Mouse (Mus musculus) liver, embryonic 15.5 days (tissue): ENCODE data around the gene Ccdc102a. TPM values are rescaled to one million over a fixed set of nuclear protein-coding genes. Genes with fewer than 3 reads are reported as not detected.

ENCODE experiments used
- ATAC-seq: fragments of 200-750 bp; cut with Nextera tagmentation; 2 replicates; pipeline ENCODE4 v1.8.0; 2017; ENCODE audit warnings: moderate number of reproducible peaks, mild to moderate bottlenecking, moderate library complexity; ENCODE audit not compliant: insufficient read depth
- H3K27ac ChIP-seq: fragments of 300-500 bp; sonication (generic); replicated peaks from 2 replicates; pipeline ENCODE4 v1.5.1; 2015; ENCODE audit warnings: mild to moderate bottlenecking, inconsistent platforms
- H3K27me3 ChIP-seq: fragments of 300-500 bp; sonication (generic); 2 replicates; pipeline ENCODE4 v1.6.1; 2015; ENCODE audit warnings: mild to moderate bottlenecking, inconsistent platforms
- H3K36me3 ChIP-seq: fragments of 300-500 bp; sonication (generic); replicated peaks from 2 replicates; pipeline ENCODE4 v1.6.1; 2015; ENCODE audit warnings: moderate library complexity, mild to moderate bottlenecking, inconsistent platforms
- H3K4me1 ChIP-seq: fragments of 300-500 bp; sonication (generic); replicated peaks from 2 replicates; pipeline ENCODE4 v1.6.1; 2015; ENCODE audit warnings: inconsistent platforms
- H3K4me2 ChIP-seq: fragments of 300-500 bp; sonication (generic); 2 replicates; pipeline ENCODE4 v1.6.1; 2015; ENCODE audit warnings: moderate library complexity, mild to moderate bottlenecking, inconsistent platforms
- H3K4me3 ChIP-seq: fragments of 300-500 bp; sonication (generic); replicated peaks from 2 replicates; pipeline ENCODE4 v1.5.1; 2015; ENCODE audit warnings: mild to moderate bottlenecking, inconsistent platforms
- H3K9ac ChIP-seq: fragments of 300-500 bp; sonication (generic); 2 replicates; pipeline ENCODE4 v1.6.1; 2015; ENCODE audit warnings: moderate library complexity, mild to moderate bottlenecking, inconsistent platforms
- H3K9me3 ChIP-seq: fragments of 300-500 bp; sonication (generic); replicated peaks from 2 replicates; pipeline ENCODE4 v1.6.1; 2016; ENCODE audit warnings: inconsistent platforms
- WGBS: fragments of 180-500 bp; shearing (Covaris S2); methylation state at CpG from one replicate; pipeline ENCODE4 v1.1.7; 2015; ENCODE audit warnings: mixed read lengths; ENCODE audit not compliant: insufficient replicate concordance; 5-methylcytosine and 5-hydroxymethylcytosine counted together
- polyA plus RNA-seq: library from polyadenylated mRNA; unstranded; fragments of >200 nt; fragmentation: Nextera tagmentation; extraction: Ambion mirVana; gene quantifications from 2 replicates; pipeline ENCODE4 v1.2.1, GENCODE M21; 2015

Gene Ccdc102a
- polyA plus RNA-seq, 1 experiment from 2014 or later = 2.3 TPM

DNA sequence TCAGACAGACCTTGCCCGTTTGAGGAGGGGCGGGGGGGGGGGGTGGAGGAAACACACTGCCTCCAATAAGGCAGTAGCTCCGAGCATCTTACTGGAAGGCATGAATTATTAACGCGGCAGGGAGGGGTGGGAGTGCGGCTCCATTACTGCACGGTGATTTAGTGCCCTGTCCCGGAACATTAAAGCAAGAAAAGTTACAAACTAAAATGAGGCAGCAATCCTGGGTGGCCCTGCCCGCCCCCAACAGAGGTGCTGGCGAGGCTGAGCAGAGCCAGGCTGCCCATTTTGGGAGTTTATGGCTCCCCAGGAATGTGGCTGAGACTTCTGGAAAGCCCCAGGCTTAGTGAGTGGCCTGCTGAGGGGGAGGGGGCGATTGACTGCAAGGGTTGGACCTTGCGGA is 14.2 kb downstream of the Ccdc102a start:
- H3K9me3 ChIP-seq = no peaks in the 10 kb centered on the region
- H3K9ac ChIP-seq = no peak overlapping the region
- no peaks in the 10 kb centered on the region for H3K27me3 ChIP-seq
- H3K4me3 ChIP-seq = no peak overlapping the region
- 77% methylated on average over 12 of the region's 12 CpGs for WGBS
- no peak for ATAC-seq
- H3K36me3 ChIP-seq = 0 out of 2 replicates have a peak, but pooled peaks cover 3% of the 10 kb centered on the region
- H3K4me2 ChIP-seq = no peak overlapping the region
- H3K4me1 ChIP-seq = peaks cover 39% of the 10 kb centered on the region
- no peak overlapping the region for H3K27ac ChIP-seq

DNA sequence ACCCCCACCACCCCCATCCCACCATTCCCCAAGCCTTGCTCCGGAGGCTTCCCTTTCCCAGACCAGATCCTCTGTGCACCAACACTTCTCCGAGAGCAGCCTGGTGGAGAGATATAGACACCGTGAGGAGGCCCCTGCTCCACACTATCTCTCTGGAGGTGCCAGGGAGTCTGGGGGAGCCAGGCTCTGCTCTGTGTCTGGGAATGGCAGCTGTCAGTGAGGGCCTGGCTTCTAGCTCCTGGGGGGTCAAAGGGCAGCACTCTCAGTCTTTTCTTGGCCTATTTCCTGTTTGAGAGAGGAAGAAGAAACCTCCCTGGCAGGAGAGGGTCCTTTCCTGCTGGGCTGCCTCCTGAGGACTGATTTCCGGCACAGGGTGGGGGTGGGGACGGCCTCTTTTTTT is 16.9 kb downstream of the Ccdc102a start:
- 0 out of 2 replicates have a peak overlapping the region, but pooled peaks have one; percentile 4 for H3K4me3 ChIP-seq
- H3K27me3 ChIP-seq = no peaks in the 10 kb centered on the region
- peak overlapping the region; percentile 97 for H3K27ac ChIP-seq
- H3K9ac ChIP-seq = peak overlapping the region; percentile 10
- no peaks in the 10 kb centered on the region for H3K9me3 ChIP-seq
- no peak for ATAC-seq
- H3K4me1 ChIP-seq = peaks cover 61% of the 10 kb centered on the region
- H3K36me3 ChIP-seq = no peaks in the 10 kb centered on the region
- 28% methylated on average over 5 of the region's 5 CpGs for WGBS
- peak overlapping the region; percentile 74 for H3K4me2 ChIP-seq

DNA sequence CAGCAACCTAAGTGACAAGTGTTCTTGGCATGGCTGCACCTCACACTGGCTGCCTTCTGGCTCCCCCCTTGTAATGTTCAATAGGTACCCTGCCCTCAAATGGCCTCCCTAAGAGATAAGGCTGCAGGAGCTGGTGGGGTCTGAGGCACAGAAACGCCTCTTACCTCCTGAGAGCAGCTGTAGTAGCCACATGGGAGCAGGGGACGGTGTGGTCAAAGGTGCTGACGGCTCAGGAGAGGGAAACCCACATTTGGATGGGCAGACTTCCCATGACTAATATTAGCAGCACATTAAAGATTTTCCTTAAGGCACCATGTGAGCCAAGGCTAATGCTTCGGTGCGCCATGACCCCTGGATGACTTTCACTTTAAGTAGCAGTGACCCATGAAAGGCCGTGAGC is 17.3 kb downstream of the Ccdc102a start:
- Histone ChIP-seq H3K4me3 (0 out of 2 replicates have a peak overlapping the region, but pooled peaks have one; percentile 4), H3K4me2 (peak overlapping the region; percentile 74), H3K27ac (peak overlapping the region; percentile 97), H3K9ac (peak overlapping the region; percentile 10), H3K9me3 (no peaks in the 10 kb centered on the region), H3K4me1 (peaks cover 65% of the 10 kb centered on the region), H3K27me3 (no peaks in the 10 kb centered on the region), H3K36me3 (no peaks in the 10 kb centered on the region)
- no peak for ATAC-seq
- 35% methylated on average over 6 of the region's 6 CpGs for WGBS

DNA sequence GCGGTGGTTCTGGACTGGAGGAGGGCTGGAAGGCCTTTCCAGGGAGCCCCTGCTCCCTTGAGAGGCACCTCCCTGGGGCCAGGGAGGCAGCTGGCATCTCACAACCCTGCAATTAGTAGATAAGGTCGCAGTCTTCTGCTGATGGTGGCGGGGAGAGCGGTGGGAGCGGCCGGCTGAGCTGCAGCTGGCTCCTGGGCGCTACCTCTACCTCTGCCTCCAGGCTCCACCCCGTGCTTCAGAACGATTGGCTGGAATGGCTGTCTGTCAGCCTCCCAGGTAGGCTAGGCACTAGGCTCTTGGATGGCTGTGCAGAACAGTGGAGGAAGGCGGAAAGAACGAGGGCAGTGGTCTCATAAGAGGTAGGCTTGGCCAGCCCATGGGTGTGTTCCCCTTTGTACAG is 18.6 kb downstream of the Ccdc102a start:
- Histone ChIP-seq H3K27me3 (peaks cover 13% of the 10 kb centered on the region), H3K9me3 (no peaks in the 10 kb centered on the region), H3K4me1 (peaks cover 71% of the 10 kb centered on the region), H3K4me3 (peak overlapping the region; percentile 40), H3K9ac (peak overlapping the region; percentile 51), H3K4me2 (peak overlapping the region; percentile 74), H3K27ac (peak overlapping the region; percentile 97), H3K36me3 (no peaks in the 10 kb centered on the region)
- ATAC-seq = peak; percentile 98
- 8% methylated on average over 11 of the region's 11 CpGs for WGBS

DNA sequence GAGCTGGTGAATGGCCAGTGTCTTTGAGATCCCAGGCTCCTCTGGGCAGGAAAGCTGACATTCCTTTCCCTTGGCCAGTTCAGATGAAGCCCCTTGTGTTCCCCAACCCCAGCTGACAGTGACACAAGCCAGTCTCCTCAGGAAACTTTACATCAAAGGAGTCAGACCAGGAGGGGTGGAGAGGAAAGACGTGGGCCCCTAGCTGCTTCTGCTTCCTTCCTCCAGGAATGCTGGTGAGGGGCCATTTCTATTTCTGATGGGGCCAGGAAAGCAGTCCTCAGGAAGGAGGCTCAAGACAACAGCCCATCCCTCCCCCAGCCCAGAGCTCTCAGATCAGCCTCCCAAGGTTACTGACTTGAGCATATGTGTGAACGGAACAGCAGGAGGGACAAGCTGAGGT is 25.0 kb downstream of the Ccdc102a start:
- no peak for ATAC-seq
- Histone ChIP-seq H3K4me2 (no peak overlapping the region), H3K36me3 (no peaks in the 10 kb centered on the region), H3K4me3 (no peak overlapping the region), H3K9me3 (no peaks in the 10 kb centered on the region), H3K9ac (no peak overlapping the region), H3K27ac (0 out of 2 replicates have a peak overlapping the region, but pooled peaks have one; percentile 9), H3K27me3 (peaks cover 63% of the 10 kb centered on the region), H3K4me1 (peaks cover 48% of the 10 kb centered on the region)
- 36% methylated on average over 2 of the region's 2 CpGs for WGBS

DNA sequence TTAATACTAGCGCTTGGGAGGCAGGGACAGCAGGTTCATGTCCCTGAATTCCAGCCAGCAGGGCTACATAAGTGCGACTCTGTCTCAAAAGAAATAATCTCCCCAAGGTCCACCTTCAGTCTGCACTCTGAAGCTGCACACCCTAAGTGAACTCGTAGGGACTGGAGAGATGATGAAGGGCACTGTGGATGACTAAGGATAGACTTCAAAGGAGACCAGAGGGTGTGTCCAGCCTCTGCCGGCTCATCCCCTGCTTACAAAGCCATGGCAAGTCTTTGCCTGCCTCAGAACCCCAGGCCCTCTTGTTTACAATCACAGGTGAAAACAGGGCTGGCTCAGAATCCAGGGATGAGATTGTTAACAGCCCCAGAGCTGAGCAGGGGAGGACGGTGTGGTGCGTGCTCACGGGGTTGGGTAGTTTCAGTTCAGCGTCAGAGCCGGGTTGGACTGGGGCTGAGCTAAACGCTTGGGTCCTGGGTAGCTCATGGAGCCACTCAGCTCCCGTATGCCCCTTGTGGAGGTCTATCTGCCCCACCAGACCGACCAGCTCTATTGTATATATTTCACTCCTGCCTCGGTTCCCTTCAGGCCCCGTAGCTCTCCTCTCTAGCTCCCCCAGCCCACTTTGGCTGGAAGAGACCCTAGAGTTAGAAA is 29.4 kb downstream of the Ccdc102a start:
- ATAC-seq = peak; percentile 69
- 23% methylated on average over 14 of the region's 14 CpGs for WGBS
- Histone ChIP-seq H3K4me1 (peaks cover 34% of the 10 kb centered on the region), H3K9me3 (no peaks in the 10 kb centered on the region), H3K27me3 (peaks cover 61% of the 10 kb centered on the region), H3K36me3 (no peaks in the 10 kb centered on the region), H3K4me2 (peak overlapping the region; percentile 61), H3K4me3 (peak overlapping the region; percentile 27), H3K27ac (peak overlapping the region; percentile 31), H3K9ac (peak overlapping the region; percentile 46; the same call in 1 of the 2 replicates)

DNA sequence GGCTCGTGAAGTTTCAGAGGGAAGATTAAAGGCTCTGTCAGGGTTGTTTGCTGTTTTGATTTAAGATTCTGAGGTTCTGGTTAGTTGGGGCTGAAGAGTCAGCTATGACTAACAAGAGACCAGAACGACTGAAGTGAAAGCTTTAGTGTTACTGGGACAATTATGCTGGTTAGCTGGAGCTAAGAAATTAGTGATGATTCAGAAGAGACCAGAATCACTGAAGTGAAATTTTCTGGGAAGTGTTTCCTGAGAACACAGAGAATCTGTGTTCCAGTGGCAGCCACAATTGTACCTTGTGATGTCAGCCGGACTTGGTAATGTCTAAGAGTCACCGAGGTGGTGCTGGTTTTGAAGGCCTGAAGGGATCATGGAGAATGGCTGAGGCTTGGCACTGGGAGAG is 37.2 kb downstream of the Ccdc102a start:
- ATAC-seq = no peak
- H3K27ac ChIP-seq = no peak overlapping the region
- H3K9me3 ChIP-seq = no peaks in the 10 kb centered on the region
- H3K9ac ChIP-seq = no peak overlapping the region
- H3K4me2 ChIP-seq = no peak overlapping the region
- no peak overlapping the region for H3K4me3 ChIP-seq
- H3K27me3 ChIP-seq = peaks cover 21% of the 10 kb centered on the region; the same call in 1 of the 2 replicates
- peaks cover 21% of the 10 kb centered on the region for H3K4me1 ChIP-seq
- WGBS = 48% methylated on average over 4 of the region's 4 CpGs
- H3K36me3 ChIP-seq = no peaks in the 10 kb centered on the region

DNA sequence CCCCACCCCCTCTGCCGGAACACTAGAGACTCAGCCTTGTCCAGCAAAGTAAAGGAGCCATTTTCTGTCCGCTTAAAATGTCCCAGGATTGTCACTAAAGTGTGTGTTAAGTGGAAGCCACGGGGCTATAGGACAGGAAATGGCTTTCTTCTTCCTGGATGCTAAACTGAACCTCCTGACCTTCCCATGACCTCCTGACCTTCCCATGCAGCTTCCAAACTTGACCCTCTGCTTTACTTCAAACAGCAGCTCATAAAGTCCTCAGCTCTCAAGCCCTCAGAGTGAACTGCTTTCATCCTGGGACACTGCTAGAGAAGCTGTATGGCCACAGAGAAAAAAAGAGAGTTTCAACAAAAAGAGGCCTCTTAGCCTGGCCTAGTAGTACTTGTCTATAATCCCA is 41.1 kb downstream of the Ccdc102a start:
- ATAC-seq = no peak
- peaks cover 50% of the 10 kb centered on the region for H3K4me1 ChIP-seq
- H3K9ac ChIP-seq = 0 out of 2 replicates have a peak overlapping the region, but pooled peaks have one; percentile 45
- H3K36me3 ChIP-seq = peaks cover 6% of the 10 kb centered on the region; the same call in 1 of the 2 replicates
- peaks cover 53% of the 10 kb centered on the region for H3K27me3 ChIP-seq
- WGBS = 36% methylated on average over 3 of the region's 3 CpGs
- peak overlapping the region; percentile 82 for H3K27ac ChIP-seq
- peak overlapping the region; percentile 87 for H3K4me2 ChIP-seq
- H3K9me3 ChIP-seq = no peaks in the 10 kb centered on the region
- H3K4me3 ChIP-seq = 0 out of 2 replicates have a peak overlapping the region, but pooled peaks have one; percentile 80

DNA sequence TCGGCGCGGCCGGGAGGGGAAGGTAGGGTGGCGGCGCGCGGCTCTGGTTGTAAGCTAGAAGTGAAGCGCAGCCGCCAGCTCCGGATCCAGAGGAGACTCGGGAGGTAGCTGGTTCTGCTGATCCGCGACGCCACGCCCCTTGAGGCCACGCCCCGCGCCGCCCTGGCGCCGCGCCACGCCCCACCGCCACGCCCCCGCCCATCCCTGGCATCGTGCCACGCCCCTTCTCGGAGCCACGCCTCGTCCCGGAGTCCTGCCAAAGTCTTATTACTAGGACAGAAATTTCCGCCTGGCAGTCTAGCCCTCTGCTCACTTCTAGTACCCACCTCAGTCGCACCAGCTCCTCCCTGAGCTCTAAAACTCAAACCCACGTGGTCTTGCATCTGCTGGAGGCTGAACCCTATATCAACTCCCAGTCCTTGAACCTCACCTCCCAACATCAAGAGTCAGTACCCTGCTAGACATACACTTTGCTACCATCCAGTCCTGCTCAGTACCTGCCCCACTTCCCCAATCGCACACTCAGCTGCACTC is 41.6 kb downstream of the Ccdc102a start, which contains the start of gene Dok4:
Gene Dok4, minus strand, starts transcription at position 134 of the 534 bp plus-strand sequence.
- Histone ChIP-seq H3K4me1 (peaks cover 55% of the 10 kb centered on the region), H3K4me2 (peak within 1 kb of the TSS; percentile 87), H3K9ac (peak within 1 kb of the TSS; percentile 89), H3K9me3 (no peaks in the 10 kb centered on the region), H3K27me3 (peaks cover 54% of the 10 kb centered on the region), H3K4me3 (peak within 1 kb of the TSS; percentile 80), H3K27ac (peak within 1 kb of the TSS; percentile 97), H3K36me3 (peaks cover 6% of the 10 kb centered on the region; the same call in 1 of the 2 replicates)
- WGBS = 1% methylated on average over 37 of the region's 37 CpGs
- peak; percentile 85 for ATAC-seq

DNA sequence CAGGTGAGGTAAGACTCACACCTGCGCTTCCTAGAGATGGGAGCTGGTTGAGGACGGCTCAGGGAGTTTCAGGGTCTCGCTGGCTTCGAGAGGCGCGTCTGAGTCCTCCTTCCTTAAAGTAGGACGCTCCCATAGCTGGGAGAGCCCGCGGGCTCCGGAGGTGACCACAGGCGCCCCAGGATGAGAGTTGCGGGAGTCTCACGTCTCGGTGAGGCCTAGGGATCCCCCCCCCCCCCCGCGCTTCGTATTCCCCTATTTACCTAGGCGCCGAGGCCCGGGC is 42.1 kb downstream of the Ccdc102a start:
- Histone ChIP-seq H3K4me3 (peak overlapping the region; percentile 80), H3K4me1 (peaks cover 60% of the 10 kb centered on the region), H3K27ac (peak overlapping the region; percentile 97), H3K36me3 (peaks cover 6% of the 10 kb centered on the region; the same call in 1 of the 2 replicates), H3K4me2 (peak overlapping the region; percentile 87), H3K9me3 (no peaks in the 10 kb centered on the region), H3K9ac (peak overlapping the region; percentile 89), H3K27me3 (peaks cover 56% of the 10 kb centered on the region)
- WGBS = under 1% methylated on average over 18 of the region's 20 CpGs
- peak; percentile 23 for ATAC-seq

DNA sequence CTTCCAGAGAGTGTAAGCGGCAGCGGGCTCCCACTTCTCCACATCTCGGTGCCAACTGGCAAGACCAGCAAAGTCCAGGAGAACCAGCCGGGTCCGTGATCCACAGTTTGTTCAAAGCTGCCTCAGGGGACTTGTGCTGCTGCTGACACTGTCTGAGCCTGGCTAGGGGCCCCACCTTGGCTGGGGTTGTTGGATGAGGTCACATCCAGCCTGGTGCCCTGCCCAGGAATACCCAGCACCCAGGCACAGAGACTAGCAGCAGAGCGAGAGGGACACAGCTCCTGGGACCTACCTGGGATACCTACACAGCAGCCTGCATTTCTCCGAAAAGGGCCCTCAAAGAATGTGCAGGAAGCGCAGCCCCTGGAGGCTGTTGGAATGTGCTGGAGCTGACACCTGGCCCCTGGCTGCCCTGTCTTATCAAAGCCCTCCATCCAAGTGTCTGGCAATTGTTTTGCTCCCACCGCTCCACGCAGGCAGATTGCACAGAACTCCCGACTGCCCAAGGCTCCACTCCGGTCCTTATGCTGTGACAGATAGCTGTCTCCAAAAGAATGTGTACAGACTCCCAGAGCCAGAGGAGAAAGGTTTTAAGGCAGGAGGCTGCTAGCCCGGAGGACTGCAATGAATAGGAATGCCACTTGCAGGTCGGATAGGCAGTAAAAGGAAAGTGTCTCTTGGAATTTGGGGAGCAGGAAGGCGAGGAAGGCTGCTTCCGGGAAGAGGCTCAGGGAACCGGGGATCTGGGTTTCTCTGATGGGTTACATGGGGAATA is 42.6 kb downstream of the Ccdc102a start:
- H3K27ac ChIP-seq = peak overlapping the region; percentile 97
- peak; percentile 24 for ATAC-seq

More for the DNA sequence above, 42.6 kb downstream of the Ccdc102a start:
- Histone ChIP-seq H3K4me3 (peak overlapping the region; percentile 80), H3K27me3 (peaks cover 58% of the 10 kb centered on the region), H3K9ac (peak overlapping the region; percentile 89), H3K4me1 (peaks cover 65% of the 10 kb centered on the region), H3K36me3 (peaks cover 12% of the 10 kb centered on the region; the same call in 1 of the 2 replicates), H3K4me2 (peak overlapping the region; percentile 87), H3K9me3 (no peaks in the 10 kb centered on the region)
- 19% methylated on average over 17 of the region's 17 CpGs for WGBS
